ENCODE assay signal across 10 mouse cellular contexts in genomic region chr13:53099771-53100682, GRCm38 (mm10).
DNase-seq lines count a peak whose midpoint lies in the region; ATAC-seq lines count a peak whose summit lies in the region.
"Had no signal": no experiment of that assay in that cellular context is flagged by ENCODE, and none has a peak within 500 bp of the region (broad histone marks: within the 10 kb centered on the region; RNA-seq: fewer than 3 reads in every experiment).

No protein-coding gene starts in this region.

- peak overlapping the region; percentile 60 for H3K27ac ChIP-seq in heart, embryonic 15.5 days
- no peak overlapping the region for H3K27ac ChIP-seq in hindbrain, embryonic 16.5 days (ENCODE audit: low read depth, low read length)

- H3K4me3 ChIP-seq in heart, embryonic 15.5 days: no peak overlapping the region
- no peak overlapping the region for H3K4me3 ChIP-seq in hindbrain, embryonic 16.5 days (ENCODE audit: low read length)

- H3K4me1 ChIP-seq in heart, embryonic 15.5 days (replicated peaks): peaks cover 15% of the 10 kb centered on the region
- H3K4me1 ChIP-seq in hindbrain, embryonic 16.5 days (ENCODE audit: control insufficient read depth, insufficient read depth, low read depth, low read length): no peaks in the 10 kb centered on the region

- no peaks in the 10 kb centered on the region for H3K9me3 ChIP-seq in heart, embryonic 15.5 days (replicated peaks)
- no peaks in the 10 kb centered on the region for H3K9me3 ChIP-seq in hindbrain, embryonic 16.5 days (ENCODE audit: control insufficient read depth, low read length)

- peak overlapping the region; percentile 26; the same call in 1 of the 2 replicates for H3K4me2 ChIP-seq in heart, embryonic 15.5 days
- H3K4me2 ChIP-seq in hindbrain, embryonic 16.5 days (ENCODE audit: low read length): no peak overlapping the region

- ATAC-seq in heart, embryonic 15.5 days (replicated peaks; ENCODE audit: insufficient number of reproducible peaks, insufficient read depth, low FRiP score, low read depth): peak; percentile 36; the same call in 1 of the 2 replicates
- ATAC-seq in hindbrain, embryonic 16.5 days: 0 out of 2 replicates have a peak, but pooled peaks have one; percentile 45
- ATAC-seq: Patski had no signal

- no peaks in the 10 kb centered on the region for H3K36me3 ChIP-seq in heart, embryonic 15.5 days
- H3K36me3 ChIP-seq in hindbrain, embryonic 16.5 days (ENCODE audit: control insufficient read depth, insufficient read depth, low read length): no peaks in the 10 kb centered on the region

- WGBS in heart, embryonic 15.5 days: 21% methylated on average over 17 of the region's 17 CpGs
- WGBS in hindbrain, embryonic 16.5 days: 28% methylated on average over 17 of the region's 17 CpGs

- no peak for DNase-seq in heart, adult 9 months (ENCODE audit: low spot score in 2 of 2)
- DNase-seq in 3134 (ENCODE audit: extremely low read depth, insufficient read length, low spot score): peak; percentile 32
- peak; percentile 49 for DNase-seq in R1 (ENCODE audit: low read depth, low spot score)
- DNase-seq in layer of hippocampus, adult 9-10 months (ENCODE audit: low spot score): no peak
- no peak for DNase-seq in ovary, postnatal 36 days (ENCODE audit: low spot score)
- DNase-seq in frontal cortex, adult 2 months (ENCODE audit: extremely low spot score in 1 of 2, low spot score in 1 of 2): no peak
- DNase-seq: gastrocnemius, postnatal 36 days had no signal

- H3K9ac ChIP-seq in heart, embryonic 15.5 days: no peak overlapping the region
- no peak overlapping the region for H3K9ac ChIP-seq in hindbrain, embryonic 16.5 days (ENCODE audit: low read depth, low read length)

- H3K27me3 ChIP-seq in heart, embryonic 15.5 days: no peaks in the 10 kb centered on the region
- H3K27me3 ChIP-seq in hindbrain, embryonic 16.5 days (replicated peaks; ENCODE audit: control insufficient read depth, insufficient read depth, low read length): no peaks in the 10 kb centered on the region; the same call in 1 of the 2 replicates
- H3K27me3 ChIP-seq: Patski had no signal

Comparison
In these comparisons a context has a peak if more than half of its experiments do, and no peak if none do; other contexts are left out.
1. DNase-seq: peak in 3134 (single experiment) and R1 (single experiment); none in heart, adult 9 months (0 of 2), layer of hippocampus, adult 9-10 months (single experiment), ovary, postnatal 36 days (single experiment) and frontal cortex, adult 2 months (0 of 2).